Mouse (Mus musculus) forebrain, embryonic 10.5 days (tissue): ENCODE measurements around the gene Ostf1. TPM values are rescaled to one million over a fixed set of nuclear protein-coding genes. Genes with fewer than 3 reads are reported as not detected.

Source experiments
- DNase-seq: peaks from one replicate; pipeline ENCODE4 v3.0.0-alpha.2; 2017; ENCODE audit warnings: low spot score; ENCODE audit errors: extremely low spot score
- H3K27ac ChIP-seq: fragments of 300-500 bp; sonication (generic); 2 replicates; pipeline ENCODE4 v1.5.1; 2016; ENCODE audit warnings: mild to moderate bottlenecking
- H3K27me3 ChIP-seq: fragments of 300-500 bp; sonication (generic); 2 replicates; pipeline ENCODE4 v1.6.1; 2016; ENCODE audit warnings: mild to moderate bottlenecking; ENCODE audit not compliant: poor library complexity, severe bottlenecking
- H3K36me3 ChIP-seq: fragments of 300-500 bp; sonication (generic); replicated peaks from 2 replicates; pipeline ENCODE4 v1.6.1; 2016; ENCODE audit warnings: mild to moderate bottlenecking, moderate library complexity
- H3K4me1 ChIP-seq: fragments of 300-500 bp; sonication (generic); 2 replicates; pipeline ENCODE4 v1.6.1; 2016
- H3K4me3 ChIP-seq: fragments of 300-500 bp; sonication (generic); 2 replicates; pipeline ENCODE4 v1.5.1; 2016; ENCODE audit warnings: mild to moderate bottlenecking, moderate library complexity
- H3K9me3 ChIP-seq: fragments of 300-500 bp; sonication (generic); 2 replicates; pipeline ENCODE4 v1.6.1; 2016; ENCODE audit warnings: mild to moderate bottlenecking, moderate library complexity
- WGBS: fragments of 180-500 bp; shearing (Covaris S2); methylation state at CpG from one replicate; pipeline ENCODE4 v1.1.7; 2016; 5-methylcytosine and 5-hydroxymethylcytosine counted together
- polyA plus RNA-seq: library from polyadenylated mRNA; unstranded; fragments of >200 nt; fragmentation: Nextera tagmentation; extraction: Ambion mirVana; gene quantifications from 2 replicates; pipeline ENCODE4 v1.2.1, GENCODE M21; 2016

Gene Ostf1
- polyA plus RNA-seq, 1 experiment from 2014 or later: 39.7 TPM

- 84% methylated on average over 7 of the region's 7 CpGs for WGBS
- Histone ChIP-seq H3K27me3 (no peaks in the 10 kb centered on the region), H3K4me1 (peaks cover 6% of the 10 kb centered on the region), H3K9me3 (no peaks in the 10 kb centered on the region), H3K36me3 (no peaks in the 10 kb centered on the region), H3K4me3 (no peak overlapping the region), H3K27ac (no peak overlapping the region)
- no peak for DNase-seq
Observed at GRCm38 (mm10) chr19:18614337-18614736, 17.3 kb downstream of the Ostf1 start.

- DNase-seq: no peak
- H3K27ac ChIP-seq: no peak overlapping the region
- WGBS: 81% methylated on average over 6 of the region's 6 CpGs
- H3K27me3 ChIP-seq: no peaks in the 10 kb centered on the region
- H3K4me3 ChIP-seq: no peak overlapping the region
- H3K9me3 ChIP-seq: no peaks in the 10 kb centered on the region
- H3K36me3 ChIP-seq: no peaks in the 10 kb centered on the region
- peaks cover 9% of the 10 kb centered on the region for H3K4me1 ChIP-seq
Observed at GRCm38 (mm10) chr19:18608975-18609374, 22.6 kb downstream of the Ostf1 start.

GRCm38 (mm10) chr19:18607907-18608306 is 23.7 kb downstream of the Ostf1 start:
- H3K36me3 ChIP-seq: no peaks in the 10 kb centered on the region
- no peaks in the 10 kb centered on the region for H3K9me3 ChIP-seq
- WGBS: 50% methylated on average over 7 of the region's 7 CpGs
- H3K27me3 ChIP-seq: no peaks in the 10 kb centered on the region
- H3K27ac ChIP-seq: no peak overlapping the region
- no peak overlapping the region for H3K4me3 ChIP-seq
- no peak for DNase-seq
- peaks cover 17% of the 10 kb centered on the region for H3K4me1 ChIP-seq

- no peak overlapping the region for H3K4me3 ChIP-seq
- H3K27me3 ChIP-seq: no peaks in the 10 kb centered on the region
- no peaks in the 10 kb centered on the region for H3K9me3 ChIP-seq
- DNase-seq: no peak
- H3K4me1 ChIP-seq: peaks cover 18% of the 10 kb centered on the region
- no peaks in the 10 kb centered on the region for H3K36me3 ChIP-seq
- 0 out of 2 replicates have a peak overlapping the region, but pooled peaks have one; percentile 46 for H3K27ac ChIP-seq
- WGBS: 80% methylated on average over 6 of the region's 6 CpGs
Observed at GRCm38 (mm10) chr19:18603011-18603410, 28.6 kb downstream of the Ostf1 start.

- H3K4me3 ChIP-seq: no peak overlapping the region
- peaks cover 10% of the 10 kb centered on the region for H3K4me1 ChIP-seq
- no peak overlapping the region for H3K27ac ChIP-seq
- 95% methylated on average over 9 of the region's 9 CpGs for WGBS
- no peak for DNase-seq
- no peaks in the 10 kb centered on the region for H3K27me3 ChIP-seq
- no peaks in the 10 kb centered on the region for H3K9me3 ChIP-seq
- no peaks in the 10 kb centered on the region for H3K36me3 ChIP-seq
Observed at GRCm38 (mm10) chr19:18600611-18601010, 31.0 kb downstream of the Ostf1 start.

- 93% methylated on average over 5 of the region's 5 CpGs for WGBS
- no peaks in the 10 kb centered on the region for H3K27me3 ChIP-seq
- no peak overlapping the region for H3K4me3 ChIP-seq
- H3K4me1 ChIP-seq: peaks cover 10% of the 10 kb centered on the region
- no peak overlapping the region for H3K27ac ChIP-seq
- H3K36me3 ChIP-seq: no peaks in the 10 kb centered on the region
- no peak for DNase-seq
- H3K9me3 ChIP-seq: no peaks in the 10 kb centered on the region
Observed at GRCm38 (mm10) chr19:18599650-18600049, 32.0 kb downstream of the Ostf1 start.

GRCm38 (mm10) chr19:18599051-18599450 is 32.6 kb downstream of the Ostf1 start:
- Histone ChIP-seq H3K4me3 (no peak overlapping the region), H3K27ac (no peak overlapping the region)
- WGBS: 86% methylated on average over 8 of the region's 8 CpGs

GRCm38 (mm10) chr19:18598265-18598926 is 33.2 kb downstream of the Ostf1 start:
- no peak for DNase-seq
- Histone ChIP-seq H3K27me3 (no peaks in the 10 kb centered on the region), H3K4me3 (no peak overlapping the region), H3K27ac (no peak overlapping the region), H3K9me3 (no peaks in the 10 kb centered on the region), H3K4me1 (peaks cover 8% of the 10 kb centered on the region), H3K36me3 (no peaks in the 10 kb centered on the region)
- WGBS: 90% methylated on average over 3 of the region's 3 CpGs

More at GRCm38 (mm10) chr19:18599051-18599450, 32.6 kb downstream of the Ostf1 start:
- Histone ChIP-seq H3K9me3 (no peaks in the 10 kb centered on the region), H3K27me3 (no peaks in the 10 kb centered on the region), H3K36me3 (no peaks in the 10 kb centered on the region), H3K4me1 (peaks cover 10% of the 10 kb centered on the region)
- no peak for DNase-seq

- DNase-seq: no peak
- no peaks in the 10 kb centered on the region for H3K36me3 ChIP-seq
- no peak overlapping the region for H3K27ac ChIP-seq
- no peaks in the 10 kb centered on the region for H3K27me3 ChIP-seq
- no peaks in the 10 kb centered on the region for H3K9me3 ChIP-seq
- no peak overlapping the region for H3K4me3 ChIP-seq
- WGBS: 93% methylated on average over 6 of the region's 6 CpGs
- peaks cover 1% of the 10 kb centered on the region for H3K4me1 ChIP-seq
Observed at GRCm38 (mm10) chr19:18597772-18598171, 33.9 kb downstream of the Ostf1 start.

- Histone ChIP-seq H3K36me3 (no peaks in the 10 kb centered on the region), H3K27ac (no peak overlapping the region), H3K9me3 (no peaks in the 10 kb centered on the region), H3K4me1 (peaks cover 4% of the 10 kb centered on the region), H3K27me3 (no peaks in the 10 kb centered on the region), H3K4me3 (no peak overlapping the region)
- DNase-seq: no peak
- WGBS: 90% methylated on average over 5 of the region's 5 CpGs
Observed at GRCm38 (mm10) chr19:18596876-18597275, 34.7 kb downstream of the Ostf1 start.

GRCm38 (mm10) chr19:18593722-18594121 is 37.9 kb downstream of the Ostf1 start:
- Histone ChIP-seq H3K4me3 (no peak overlapping the region), H3K27ac (no peak overlapping the region), H3K9me3 (no peaks in the 10 kb centered on the region), H3K27me3 (no peaks in the 10 kb centered on the region), H3K4me1 (peaks cover 23% of the 10 kb centered on the region), H3K36me3 (no peaks in the 10 kb centered on the region)
- WGBS: 90% methylated on average over 10 of the region's 10 CpGs
- DNase-seq: no peak

- H3K36me3 ChIP-seq: no peaks in the 10 kb centered on the region
- no peak overlapping the region for H3K27ac ChIP-seq
- peaks cover 23% of the 10 kb centered on the region for H3K4me1 ChIP-seq
- H3K9me3 ChIP-seq: no peaks in the 10 kb centered on the region
- 84% methylated on average over 6 of the region's 6 CpGs for WGBS
- H3K4me3 ChIP-seq: no peak overlapping the region
- no peaks in the 10 kb centered on the region for H3K27me3 ChIP-seq
- no peak for DNase-seq
Observed at GRCm38 (mm10) chr19:18592919-18593318, 38.7 kb downstream of the Ostf1 start.

GRCm38 (mm10) chr19:18590942-18591354 is 40.7 kb downstream of the Ostf1 start:
- WGBS: 61% methylated on average over 5 of the region's 5 CpGs
- H3K4me3 ChIP-seq: no peak overlapping the region
- no peaks in the 10 kb centered on the region for H3K9me3 ChIP-seq
- H3K36me3 ChIP-seq: no peaks in the 10 kb centered on the region
- H3K27me3 ChIP-seq: no peaks in the 10 kb centered on the region
- H3K4me1 ChIP-seq: peaks cover 23% of the 10 kb centered on the region
- no peak overlapping the region for H3K27ac ChIP-seq
- no peak for DNase-seq
